Mouse (Mus musculus): Measurements from ENCODE around the gene Polr3h. TPM values are rescaled to one million over a fixed set of nuclear protein-coding genes. Genes with fewer than 3 reads are reported as not detected.

Gene Polr3h
- polyA plus RNA-seq, 1 experiment = 5.2 TPM

DNA sequence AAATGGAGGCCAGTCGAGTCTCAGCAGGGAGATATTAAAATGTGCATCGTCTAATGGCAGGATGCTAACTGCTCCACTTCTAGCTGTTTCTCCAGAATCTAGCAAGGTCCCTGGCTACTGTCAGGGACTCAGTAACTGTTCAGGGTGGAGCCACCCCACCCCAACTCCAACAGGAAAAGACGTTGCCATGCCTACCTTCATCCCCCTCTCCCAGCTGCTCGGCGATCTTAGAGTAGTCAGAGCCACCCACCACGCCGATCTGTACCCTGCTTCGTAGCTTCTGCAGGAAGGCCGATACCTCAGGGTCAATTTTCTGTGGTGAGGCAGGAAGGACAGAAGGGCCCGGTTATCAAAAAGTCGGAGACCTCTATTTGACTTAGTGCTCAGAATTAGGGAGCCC lies 31.6 kb upstream of the Polr3h start:
- no peak overlapping the region for H3K4me3 ChIP-seq (ENCODE audit: low read depth, low read length)
- H3K36me3 ChIP-seq (ENCODE audit: control insufficient read depth, insufficient read depth, low read length) = 0 out of 2 replicates have a peak, but pooled peaks cover 3% of the 10 kb centered on the region
- peaks cover 3% of the 10 kb centered on the region; the same call in 1 of the 2 replicates for H3K4me1 ChIP-seq (ENCODE audit: control insufficient read depth, insufficient read depth, insufficient read length, low read length)
- 92% methylated on average over 11 of the region's 11 CpGs for WGBS
- no peak overlapping the region for H3K27ac ChIP-seq (ENCODE audit: insufficient read depth, low read depth, low read length)
- H3K27me3 ChIP-seq (ENCODE audit: control insufficient read depth, insufficient read depth, low read length) = no peaks in the 10 kb centered on the region
- TF ChIP-seq CTCF (IDR thresholded peaks at IDR 0.05; ENCODE audit: extremely low read depth, insufficient read length, insufficient replicate concordance, low read depth, low read length) (no peak), POLR2A (IDR thresholded peaks at IDR 0.05; ENCODE audit: low read depth, low read length) (no peak)

- no peak overlapping the region for H3K27ac ChIP-seq (ENCODE audit: insufficient read depth, low read depth, low read length)
- 0 out of 2 replicates have a peak, but pooled peaks cover 3% of the 10 kb centered on the region for H3K36me3 ChIP-seq (ENCODE audit: control insufficient read depth, insufficient read depth, low read length)
- H3K27me3 ChIP-seq (ENCODE audit: control insufficient read depth, insufficient read depth, low read length) = no peaks in the 10 kb centered on the region
- TF ChIP-seq POLR2A (IDR thresholded peaks at IDR 0.05; ENCODE audit: low read depth, low read length) (no peak), CTCF (IDR thresholded peaks at IDR 0.05; ENCODE audit: extremely low read depth, insufficient read length, insufficient replicate concordance, low read depth, low read length) (peak; percentile 97)
- H3K4me1 ChIP-seq (ENCODE audit: control insufficient read depth, insufficient read depth, insufficient read length, low read length) = peaks cover 3% of the 10 kb centered on the region; the same call in 1 of the 2 replicates
- 65% methylated on average over 8 of the region's 8 CpGs for WGBS
- H3K4me3 ChIP-seq (ENCODE audit: low read depth, low read length) = no peak overlapping the region
These were observed 30.4 kb upstream of the Polr3h start for GRCm38 (mm10) chr15:81956457-81956856.

- Histone ChIP-seq H3K4me3 (ENCODE audit: low read depth, low read length) (no peak overlapping the region), H3K27me3 (ENCODE audit: control insufficient read depth, insufficient read depth, low read length) (no peaks in the 10 kb centered on the region), H3K4me1 (ENCODE audit: control insufficient read depth, insufficient read depth, insufficient read length, low read length) (peaks cover 3% of the 10 kb centered on the region; the same call in 1 of the 2 replicates), H3K27ac (ENCODE audit: insufficient read depth, low read depth, low read length) (no peak overlapping the region), H3K36me3 (ENCODE audit: control insufficient read depth, insufficient read depth, low read length) (0 out of 2 replicates have a peak, but pooled peaks cover 4% of the 10 kb centered on the region)
- TF ChIP-seq POLR2A (IDR thresholded peaks at IDR 0.05; ENCODE audit: low read depth, low read length) (no peak), CTCF (IDR thresholded peaks at IDR 0.05; ENCODE audit: extremely low read depth, insufficient read length, insufficient replicate concordance, low read depth, low read length) (no peak)
- 97% methylated on average over 15 of the region's 15 CpGs for WGBS
These were observed 29.4 kb upstream of the Polr3h start for GRCm38 (mm10) chr15:81955414-81955813.

GRCm38 (mm10) chr15:81954716-81955115 lies 28.7 kb upstream of the Polr3h start:
- Histone ChIP-seq H3K27me3 (ENCODE audit: control insufficient read depth, insufficient read depth, low read length) (no peaks in the 10 kb centered on the region), H3K4me1 (ENCODE audit: control insufficient read depth, insufficient read depth, insufficient read length, low read length) (peaks cover 9% of the 10 kb centered on the region), H3K36me3 (ENCODE audit: control insufficient read depth, insufficient read depth, low read length) (peaks cover 4% of the 10 kb centered on the region; the same call in 1 of the 2 replicates), H3K4me3 (ENCODE audit: low read depth, low read length) (no peak overlapping the region), H3K27ac (ENCODE audit: insufficient read depth, low read depth, low read length) (no peak overlapping the region)
- WGBS = 89% methylated on average over 6 of the region's 6 CpGs
- TF ChIP-seq POLR2A (IDR thresholded peaks at IDR 0.05; ENCODE audit: low read depth, low read length) (no peak), CTCF (IDR thresholded peaks at IDR 0.05; ENCODE audit: extremely low read depth, insufficient read length, insufficient replicate concordance, low read depth, low read length) (no peak)

DNA sequence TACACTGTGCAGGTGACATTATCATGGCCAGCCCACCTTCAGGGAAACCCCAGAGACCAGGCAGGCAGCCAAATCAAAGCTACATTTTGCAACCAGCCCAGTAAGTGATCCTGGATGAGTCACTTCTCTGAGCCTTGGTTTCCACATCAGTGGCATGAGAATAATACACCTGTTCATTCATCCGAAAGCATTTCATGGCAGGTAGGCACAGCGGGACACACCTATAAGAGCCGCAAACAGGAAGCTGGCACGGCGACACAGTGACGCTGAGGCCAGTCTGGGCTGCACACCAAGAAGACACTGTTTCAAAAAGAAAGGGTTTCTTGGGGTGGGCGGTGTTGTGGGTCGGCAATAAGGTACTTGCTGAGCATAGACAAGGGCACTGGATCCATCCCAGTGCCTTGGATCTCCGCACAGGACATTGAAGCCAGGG lies 28.1 kb upstream of the Polr3h start:
- Histone ChIP-seq H3K4me3 (ENCODE audit: low read depth, low read length) (no peak overlapping the region), H3K27ac (ENCODE audit: insufficient read depth, low read depth, low read length) (no peak overlapping the region), H3K4me1 (ENCODE audit: control insufficient read depth, insufficient read depth, insufficient read length, low read length) (peaks cover 13% of the 10 kb centered on the region), H3K27me3 (ENCODE audit: control insufficient read depth, insufficient read depth, low read length) (no peaks in the 10 kb centered on the region), H3K36me3 (ENCODE audit: control insufficient read depth, insufficient read depth, low read length) (peaks cover 4% of the 10 kb centered on the region; the same call in 1 of the 2 replicates)
- TF ChIP-seq POLR2A (IDR thresholded peaks at IDR 0.05; ENCODE audit: low read depth, low read length) (no peak), CTCF (IDR thresholded peaks at IDR 0.05; ENCODE audit: extremely low read depth, insufficient read length, insufficient replicate concordance, low read depth, low read length) (no peak)
- WGBS = 60% methylated on average over 9 of the region's 9 CpGs

DNA sequence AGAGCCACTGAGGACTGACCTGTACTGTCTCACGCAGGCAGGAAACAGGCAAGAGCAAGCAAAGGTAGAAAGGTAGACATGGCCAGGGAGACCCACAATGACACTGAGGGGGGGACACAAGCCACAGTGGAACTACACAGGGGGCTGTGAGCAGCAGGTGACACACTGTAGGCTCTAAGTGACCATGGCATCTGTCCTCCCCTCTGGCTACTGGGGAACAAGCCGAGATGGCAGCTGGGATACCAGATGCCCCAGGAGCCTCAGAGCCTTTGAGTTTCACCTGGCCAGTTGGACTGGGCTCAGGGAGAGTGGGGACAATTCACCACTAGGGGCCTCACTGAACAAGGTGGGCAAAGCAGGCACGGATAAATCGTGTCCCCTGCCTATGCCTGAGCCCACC lies 26.3 kb upstream of the Polr3h start:
- H3K27ac ChIP-seq (ENCODE audit: insufficient read depth, low read depth, low read length) = no peak overlapping the region
- peaks cover 15% of the 10 kb centered on the region for H3K4me1 ChIP-seq (ENCODE audit: control insufficient read depth, insufficient read depth, insufficient read length, low read length)
- H3K4me3 ChIP-seq (ENCODE audit: low read depth, low read length) = no peak overlapping the region
- 88% methylated on average over 4 of the region's 4 CpGs for WGBS
- TF ChIP-seq CTCF (IDR thresholded peaks at IDR 0.05; ENCODE audit: extremely low read depth, insufficient read length, insufficient replicate concordance, low read depth, low read length) (no peak), POLR2A (IDR thresholded peaks at IDR 0.05; ENCODE audit: low read depth, low read length) (no peak)
- H3K27me3 ChIP-seq (ENCODE audit: control insufficient read depth, insufficient read depth, low read length) = no peaks in the 10 kb centered on the region
- H3K36me3 ChIP-seq (ENCODE audit: control insufficient read depth, insufficient read depth, low read length) = peaks cover 4% of the 10 kb centered on the region; the same call in 1 of the 2 replicates

- peaks cover 15% of the 10 kb centered on the region for H3K4me1 ChIP-seq (ENCODE audit: control insufficient read depth, insufficient read depth, insufficient read length, low read length)
- H3K27ac ChIP-seq (ENCODE audit: insufficient read depth, low read depth, low read length) = no peak overlapping the region
- 89% methylated on average over 9 of the region's 9 CpGs for WGBS
- no peak for TF ChIP-seq POLR2A (IDR thresholded peaks at IDR 0.05; ENCODE audit: low read depth, low read length)
- TF ChIP-seq CTCF (IDR thresholded peaks at IDR 0.05; ENCODE audit: extremely low read depth, insufficient read length, insufficient replicate concordance, low read depth, low read length) = no peak
- H3K27me3 ChIP-seq (ENCODE audit: control insufficient read depth, insufficient read depth, low read length) = no peaks in the 10 kb centered on the region
- no peak overlapping the region for H3K4me3 ChIP-seq (ENCODE audit: low read depth, low read length)
- H3K36me3 ChIP-seq (ENCODE audit: control insufficient read depth, insufficient read depth, low read length) = peaks cover 4% of the 10 kb centered on the region; the same call in 1 of the 2 replicates
These were observed 25.1 kb upstream of the Polr3h start for GRCm38 (mm10) chr15:81951159-81951558.
